Mouse (Mus musculus): Measurements from ENCODE around the gene Wdr18. TPM values are rescaled to one million over a fixed set of nuclear protein-coding genes. Genes with fewer than 3 reads are reported as not detected.
A peak's percentile ranks its signal among the peaks of the same experiment; 100 is the strongest.

Gene Wdr18
- total and polyA plus RNA-seq, 3 experiments, result 54.2 to 92.1 (median 70.8) TPM

DNA sequence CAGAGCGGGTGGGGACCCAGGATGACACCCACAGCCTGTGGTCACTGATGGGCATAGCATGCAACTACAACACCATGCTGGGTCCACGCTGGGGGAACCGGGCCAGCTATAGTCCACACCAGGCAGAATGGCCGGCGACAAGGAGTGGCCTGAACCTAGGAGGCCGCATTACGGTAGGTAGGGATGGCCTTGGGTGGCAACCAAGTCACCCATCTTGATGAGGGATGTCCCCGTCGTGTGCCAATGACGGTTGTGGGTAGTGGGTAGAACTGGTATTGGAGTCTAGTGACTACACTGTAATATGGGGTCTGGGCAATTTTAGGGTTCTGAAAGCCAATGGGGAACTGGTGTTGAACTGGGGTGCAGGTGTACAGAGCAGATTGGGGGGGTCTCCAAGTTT is 57.0 kb downstream of the Wdr18 start:
- Histone ChIP-seq H3K79me2 (replicated peaks; ENCODE audit: control insufficient read depth, extremely low read depth, insufficient read depth, poor library complexity, severe bottlenecking) (peaks cover 8% of the 10 kb centered on the region), H3K27me3 (replicated peaks) (no peaks in the 10 kb centered on the region), H3K36me3 (replicated peaks in 1 of 2; ENCODE audit: control insufficient read depth in 1 of 2, insufficient read depth in 1 of 2, low read length in 1 of 2) (peaks cover 40 to 75% of the 10 kb centered on the region in 2 experiments), H3K9ac (ENCODE audit: insufficient read depth, low read depth) (peak overlapping the region; percentile 86), H3K4me2 (ENCODE audit: insufficient read depth, low read depth, poor library complexity, severe bottlenecking) (peak overlapping the region; percentile 85), H3K4me3 (replicated peaks in 1 of 3; ENCODE audit: low read depth in 2 of 3, low read length in 2 of 3, poor library complexity in 1 of 3) (peak overlapping the region; percentile 77 to 81 (median 80)), H3K4me1 (ENCODE audit: control insufficient read depth in 1 of 2, insufficient read depth in 2 of 2) (peaks cover 12 to 34% of the 10 kb centered on the region in 2 experiments), H3K9me3 (replicated peaks; ENCODE audit: low read length) (no peaks in the 10 kb centered on the region), H3K27ac (ENCODE audit: insufficient read depth, low read depth) (peak overlapping the region; percentile 44)
- DNase-seq (ENCODE audit: extremely low read depth), result no peak
- in situ Hi-C loops (cut with MboI; ENCODE audit: low pct_ligation_motif_present, low pct_unique_long_range_greater_than_20kb, low sequenced_read_pairs) (no loop called here), dilution Hi-C loops (cut with MboI; ENCODE audit: extremely low pct_ligation_motif_present, extremely low pct_unique_long_range_greater_than_20kb, low sequenced_read_pairs) (no loop called here)
- TF ChIP-seq KAT2A (IDR thresholded peaks at IDR 0.05; ENCODE audit: insufficient replicate concordance, low read length) (no peak), CTCF (conservative IDR thresholded peaks at IDR 0.05 in 1 of 2, IDR thresholded peaks at IDR 0.05 in 1 of 2; ENCODE audit: low read depth in 2 of 2, low read length in 2 of 2) (no peak), USF1 (IDR thresholded peaks at IDR 0.05; ENCODE audit: low read depth, low read length) (no peak), TBP (conservative IDR thresholded peaks at IDR 0.05; ENCODE audit: low read depth, low read length) (no peak), GABPA (IDR thresholded peaks at IDR 0.05; ENCODE audit: insufficient replicate concordance, low read depth, low read length) (no peak), MAX (IDR thresholded peaks at IDR 0.05; ENCODE audit: low read length) (no peak), MXI1 (IDR thresholded peaks at IDR 0.05; ENCODE audit: low read depth, low read length) (no peak), ZNF384 (IDR thresholded peaks at IDR 0.05; ENCODE audit: low read depth, low read length) (no peak), HCFC1 (IDR thresholded peaks at IDR 0.05; ENCODE audit: low read depth, low read length) (no peak), ELF1 (IDR thresholded peaks at IDR 0.05; ENCODE audit: low read depth, low read length) (no peak), ETS1 (conservative IDR thresholded peaks at IDR 0.05; ENCODE audit: low read depth, low read length) (no peak), TCF12 (IDR thresholded peaks at IDR 0.05; ENCODE audit: low read depth, low read length) (no peak), MAZ (IDR thresholded peaks at IDR 0.05; ENCODE audit: low read depth, low read length) (no peak), RAD21 (IDR thresholded peaks at IDR 0.05; ENCODE audit: low read depth, low read length) (no peak), SIN3A (IDR thresholded peaks at IDR 0.05; ENCODE audit: low read length) (no peak), PAX5 (IDR thresholded peaks at IDR 0.05; ENCODE audit: low read length) (no peak)

DNA sequence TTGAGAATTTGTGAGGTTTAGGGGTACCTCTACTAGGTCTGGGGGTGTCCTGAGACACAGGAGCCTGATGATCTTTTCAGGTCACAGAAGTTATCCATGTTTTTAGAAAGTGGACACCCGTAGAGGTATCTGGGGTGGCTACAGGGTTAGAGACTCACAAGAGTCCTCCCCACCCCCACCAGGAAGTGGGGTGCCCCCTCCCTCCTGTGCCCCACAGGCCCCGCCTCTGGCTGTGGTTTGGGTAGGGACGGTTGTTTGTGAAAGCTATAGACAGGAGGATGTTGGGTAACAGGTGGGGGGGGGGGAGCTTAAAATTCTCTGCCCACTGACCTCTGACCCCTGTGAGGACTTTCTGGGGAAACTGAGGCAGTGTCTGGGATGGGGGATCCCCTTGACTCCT is 57.4 kb downstream of the Wdr18 start:
- Histone ChIP-seq H3K27me3 (replicated peaks) (no peaks in the 10 kb centered on the region), H3K4me2 (ENCODE audit: insufficient read depth, low read depth, poor library complexity, severe bottlenecking) (peak overlapping the region; percentile 85), H3K36me3 (replicated peaks in 1 of 2; ENCODE audit: control insufficient read depth in 1 of 2, insufficient read depth in 1 of 2, low read length in 1 of 2) (peaks cover 42 to 75% of the 10 kb centered on the region in 2 experiments), H3K27ac (ENCODE audit: insufficient read depth, low read depth) (peak overlapping the region; percentile 62), H3K9me3 (replicated peaks; ENCODE audit: low read length) (no peaks in the 10 kb centered on the region), H3K9ac (ENCODE audit: insufficient read depth, low read depth) (peak overlapping the region; percentile 86), H3K4me1 (ENCODE audit: control insufficient read depth in 1 of 2, insufficient read depth in 2 of 2) (peaks cover 12 to 34% of the 10 kb centered on the region in 2 experiments), H3K4me3 (replicated peaks in 1 of 3; ENCODE audit: low read depth in 2 of 3, low read length in 2 of 3, poor library complexity in 1 of 3) (peak overlapping the region; percentile 77 to 81 (median 80)), H3K79me2 (replicated peaks; ENCODE audit: control insufficient read depth, extremely low read depth, insufficient read depth, poor library complexity, severe bottlenecking) (peaks cover 8% of the 10 kb centered on the region)
- in situ Hi-C loops (cut with MboI; ENCODE audit: low pct_ligation_motif_present, low pct_unique_long_range_greater_than_20kb, low sequenced_read_pairs), result no loop called here
- peak; percentile 70 for DNase-seq (ENCODE audit: extremely low read depth)
- dilution Hi-C loops (cut with MboI; ENCODE audit: extremely low pct_ligation_motif_present, extremely low pct_unique_long_range_greater_than_20kb, low sequenced_read_pairs), result no loop called here
- TF ChIP-seq BHLHE40 (IDR thresholded peaks at IDR 0.05; ENCODE audit: low read depth, low read length), result 0 out of 2 replicates have a peak, but pooled peaks have one; percentile 7
- TF ChIP-seq GABPA (IDR thresholded peaks at IDR 0.05; ENCODE audit: insufficient replicate concordance, low read depth, low read length), result no peak
- TF ChIP-seq TBP (conservative IDR thresholded peaks at IDR 0.05; ENCODE audit: low read depth, low read length), result no peak
- peak; percentile 33; the same call in 1 of the 2 replicates for TF ChIP-seq SIN3A (IDR thresholded peaks at IDR 0.05; ENCODE audit: low read length)
- peak; percentile 69 for TF ChIP-seq CHD2 (IDR thresholded peaks at IDR 0.05; ENCODE audit: low read length)
- peak; percentile 10; the same call in 1 of the 2 replicates for TF ChIP-seq IRF4 (IDR thresholded peaks at IDR 0.05; ENCODE audit: low read depth, low read length)
- TF ChIP-seq ELF1 (IDR thresholded peaks at IDR 0.05; ENCODE audit: low read depth, low read length), result peak; percentile 85
- TF ChIP-seq MAZ (IDR thresholded peaks at IDR 0.05; ENCODE audit: low read depth, low read length), result peak; percentile 90
